Mouse (Mus musculus): ENCODE data around the gene Pigr.

Pigr gene

GRCm38 (mm10) chr1:130829906-130830830 is 3.7 kb downstream of the Pigr start:
- DNase-seq, result no peak

- peak in 1 of 2 experiments; percentile 19 for DNase-seq
Observed at GRCm38 (mm10) chr1:130832230-130833149, 6.0 kb downstream of the Pigr start.

GRCm38 (mm10) chr1:130835161-130835936 is 8.9 kb downstream of the Pigr start:
- no peak for DNase-seq

- peak; percentile 14 to 40 for DNase-seq
Observed at GRCm38 (mm10) chr1:130838288-130838687, 11.8 kb downstream of the Pigr start.

GRCm38 (mm10) chr1:130840599-130841379 is 14.3 kb downstream of the Pigr start:
- DNase-seq, result no peak

- no peak for DNase-seq
Observed at GRCm38 (mm10) chr1:130841621-130842020, 15.1 kb downstream of the Pigr start.

GRCm38 (mm10) chr1:130844516-130844915 is 18.0 kb downstream of the Pigr start:
- DNase-seq, result no peak

GRCm38 (mm10) chr1:130849530-130850214 is 23.2 kb downstream of the Pigr start:
- no peak for DNase-seq

- DNase-seq, result no peak
Observed at GRCm38 (mm10) chr1:130850405-130850804, 23.9 kb downstream of the Pigr start.

GRCm38 (mm10) chr1:130854819-130855218 is 28.3 kb downstream of the Pigr start:
- DNase-seq, result no peak

GRCm38 (mm10) chr1:130855723-130856122 is 29.2 kb downstream of the Pigr start:
- no peak for DNase-seq

GRCm38 (mm10) chr1:130857456-130857855 is 31.0 kb downstream of the Pigr start:
- no peak for DNase-seq

- no peak for DNase-seq
Observed at GRCm38 (mm10) chr1:130864238-130864637, 37.8 kb downstream of the Pigr start.

- no peak for DNase-seq
Observed at GRCm38 (mm10) chr1:130864741-130865140, 38.3 kb downstream of the Pigr start.

- DNase-seq, result no peak
Observed at GRCm38 (mm10) chr1:130865541-130866221, 39.2 kb downstream of the Pigr start, which contains the start of gene Fcmr. Fcmr (plus strand) TSS chr1:130865669.

- DNase-seq, result no peak
Observed at GRCm38 (mm10) chr1:130872912-130873311, 46.4 kb downstream of the Pigr start.

- DNase-seq, result peak; percentile 32 to 53
Observed at GRCm38 (mm10) chr1:130875139-130875538, 48.7 kb downstream of the Pigr start.

GRCm38 (mm10) chr1:130875910-130876309 is 49.4 kb downstream of the Pigr start:
- no peak for DNase-seq

- peak; percentile 14 to 40 for DNase-seq
Observed at GRCm38 (mm10) chr1:130876931-130877509, 50.5 kb downstream of the Pigr start.

Measured in kidney, postnatal 4 days (tissue).